Mouse (Mus musculus): ENCODE data around the gene Nkg7. TPM values are rescaled to one million over a fixed set of nuclear protein-coding genes. Genes with fewer than 3 reads are reported as not detected.

The Nkg7 gene
- polyA plus RNA-seq, 1 experiment from 2014 or later, result not detected

- H3K4me1 ChIP-seq (ENCODE audit: control insufficient read depth, insufficient read depth, low read length), result no peaks in the 10 kb centered on the region
- H3K4me2 ChIP-seq (ENCODE audit: low read depth, low read length), result no peak overlapping the region
- H3K9me3 ChIP-seq (ENCODE audit: control insufficient read depth, low read length), result no peaks in the 10 kb centered on the region
- no peak overlapping the region for H3K4me3 ChIP-seq (ENCODE audit: low read depth, low read length)
- no peaks in the 10 kb centered on the region for H3K27me3 ChIP-seq (ENCODE audit: control insufficient read depth, insufficient read depth, low read length)
- peaks cover 17% of the 10 kb centered on the region for H3K36me3 ChIP-seq (ENCODE audit: control insufficient read depth, insufficient read depth, low read length)
- no peak for ATAC-seq (ENCODE audit: low read depth)
- H3K9ac ChIP-seq (replicated peaks; ENCODE audit: low read depth, low read length), result no peak overlapping the region
- WGBS, result 94% methylated on average over 6 of the region's 6 CpGs
- H3K27ac ChIP-seq (ENCODE audit: low read depth, low read length), result no peak overlapping the region
Observed at GRCm38 (mm10) chr7:43454371-43454770, 17.5 kb downstream of the Nkg7 start.

- 0 out of 2 replicates have a peak, but pooled peaks cover 3% of the 10 kb centered on the region for H3K4me1 ChIP-seq (ENCODE audit: control insufficient read depth, insufficient read depth, low read length)
- H3K27ac ChIP-seq (ENCODE audit: low read depth, low read length), result no peak within 1 kb of the TSS
- H3K4me3 ChIP-seq (ENCODE audit: low read depth, low read length), result no peak within 1 kb of the TSS
- H3K4me2 ChIP-seq (ENCODE audit: low read depth, low read length), result no peak within 1 kb of the TSS
- H3K9ac ChIP-seq (replicated peaks; ENCODE audit: low read depth, low read length), result no peak within 1 kb of the TSS
- no peak for ATAC-seq (ENCODE audit: low read depth)
- WGBS, result 73% methylated on average over 4 of the region's 4 CpGs
- peaks cover 4% of the 10 kb centered on the region; the same call in 1 of the 2 replicates for H3K27me3 ChIP-seq (ENCODE audit: control insufficient read depth, insufficient read depth, low read length)
- H3K9me3 ChIP-seq (ENCODE audit: control insufficient read depth, low read length), result no peaks in the 10 kb centered on the region
- H3K36me3 ChIP-seq (ENCODE audit: control insufficient read depth, insufficient read depth, low read length), result no peaks in the 10 kb centered on the region
Observed at GRCm38 (mm10) chr7:43462851-43463250, 26.0 kb downstream of the Nkg7 start, which contains the start of gene Vsig10l. Gene Vsig10l (plus strand): TSS chr7:43463151.

- Histone ChIP-seq H3K4me2 (ENCODE audit: low read depth, low read length) (no peak overlapping the region), H3K4me1 (ENCODE audit: control insufficient read depth, insufficient read depth, low read length) (0 out of 2 replicates have a peak, but pooled peaks cover 3% of the 10 kb centered on the region), H3K27me3 (ENCODE audit: control insufficient read depth, insufficient read depth, low read length) (peaks cover 4% of the 10 kb centered on the region; the same call in 1 of the 2 replicates), H3K4me3 (ENCODE audit: low read depth, low read length) (no peak overlapping the region), H3K9ac (replicated peaks; ENCODE audit: low read depth, low read length) (no peak overlapping the region), H3K27ac (ENCODE audit: low read depth, low read length) (no peak overlapping the region), H3K36me3 (ENCODE audit: control insufficient read depth, insufficient read depth, low read length) (no peaks in the 10 kb centered on the region), H3K9me3 (ENCODE audit: control insufficient read depth, low read length) (no peaks in the 10 kb centered on the region)
- 87% methylated on average over 7 of the region's 7 CpGs for WGBS
- ATAC-seq (ENCODE audit: low read depth), result no peak
Observed at GRCm38 (mm10) chr7:43463976-43464375, 27.1 kb downstream of the Nkg7 start.

GRCm38 (mm10) chr7:43464864-43465343 is 28.0 kb downstream of the Nkg7 start:
- Histone ChIP-seq H3K4me2 (ENCODE audit: low read depth, low read length) (peak overlapping the region; percentile 75), H3K36me3 (ENCODE audit: control insufficient read depth, insufficient read depth, low read length) (no peaks in the 10 kb centered on the region), H3K9me3 (ENCODE audit: control insufficient read depth, low read length) (no peaks in the 10 kb centered on the region), H3K4me1 (ENCODE audit: control insufficient read depth, insufficient read depth, low read length) (0 out of 2 replicates have a peak, but pooled peaks cover 3% of the 10 kb centered on the region), H3K9ac (replicated peaks; ENCODE audit: low read depth, low read length) (peak overlapping the region; percentile 62), H3K27ac (ENCODE audit: low read depth, low read length) (0 out of 2 replicates have a peak overlapping the region, but pooled peaks have one; percentile 22), H3K4me3 (ENCODE audit: low read depth, low read length) (peak overlapping the region; percentile 37), H3K27me3 (ENCODE audit: control insufficient read depth, insufficient read depth, low read length) (peaks cover 4% of the 10 kb centered on the region; the same call in 1 of the 2 replicates)
- WGBS, result 8% methylated on average over 35 of the region's 35 CpGs
- peak; percentile 73 for ATAC-seq (ENCODE audit: low read depth)

- Histone ChIP-seq H3K4me2 (ENCODE audit: low read depth, low read length) (peak overlapping the region; percentile 75), H3K27ac (ENCODE audit: low read depth, low read length) (peak overlapping the region; percentile 22; the same call in 1 of the 2 replicates), H3K4me3 (ENCODE audit: low read depth, low read length) (peak overlapping the region; percentile 37), H3K36me3 (ENCODE audit: control insufficient read depth, insufficient read depth, low read length) (no peaks in the 10 kb centered on the region), H3K9ac (replicated peaks; ENCODE audit: low read depth, low read length) (peak overlapping the region; percentile 62), H3K4me1 (ENCODE audit: control insufficient read depth, insufficient read depth, low read length) (0 out of 2 replicates have a peak, but pooled peaks cover 3% of the 10 kb centered on the region), H3K27me3 (ENCODE audit: control insufficient read depth, insufficient read depth, low read length) (peaks cover 4% of the 10 kb centered on the region; the same call in 1 of the 2 replicates), H3K9me3 (ENCODE audit: control insufficient read depth, low read length) (no peaks in the 10 kb centered on the region)
- 1% methylated on average over 33 of the region's 33 CpGs for WGBS
- ATAC-seq (ENCODE audit: low read depth), result peak; percentile 80
Observed at GRCm38 (mm10) chr7:43465344-43466098, 28.6 kb downstream of the Nkg7 start.

GRCm38 (mm10) chr7:43466099-43466694 is 29.3 kb downstream of the Nkg7 start:
- H3K9ac ChIP-seq (replicated peaks; ENCODE audit: low read depth, low read length), result peak overlapping the region; percentile 47
- H3K4me3 ChIP-seq (ENCODE audit: low read depth, low read length), result peak overlapping the region; percentile 37
- no peak overlapping the region for H3K27ac ChIP-seq (ENCODE audit: low read depth, low read length)
- peaks cover 4% of the 10 kb centered on the region; the same call in 1 of the 2 replicates for H3K27me3 ChIP-seq (ENCODE audit: control insufficient read depth, insufficient read depth, low read length)
- no peaks in the 10 kb centered on the region for H3K9me3 ChIP-seq (ENCODE audit: control insufficient read depth, low read length)
- no peaks in the 10 kb centered on the region for H3K36me3 ChIP-seq (ENCODE audit: control insufficient read depth, insufficient read depth, low read length)
- peak; percentile 74 for ATAC-seq (ENCODE audit: low read depth)
- 1% methylated on average over 33 of the region's 33 CpGs for WGBS
- 0 out of 2 replicates have a peak, but pooled peaks cover 3% of the 10 kb centered on the region for H3K4me1 ChIP-seq (ENCODE audit: control insufficient read depth, insufficient read depth, low read length)
- peak overlapping the region; percentile 75 for H3K4me2 ChIP-seq (ENCODE audit: low read depth, low read length)

- H3K36me3 ChIP-seq (ENCODE audit: control insufficient read depth, insufficient read depth, low read length), result peaks cover 6% of the 10 kb centered on the region; the same call in 1 of the 2 replicates
- H3K9me3 ChIP-seq (ENCODE audit: control insufficient read depth, low read length), result no peaks in the 10 kb centered on the region
- H3K4me1 ChIP-seq (ENCODE audit: control insufficient read depth, insufficient read depth, low read length), result 0 out of 2 replicates have a peak, but pooled peaks cover 3% of the 10 kb centered on the region
- 40% methylated on average over 8 of the region's 8 CpGs for WGBS
- no peak overlapping the region for H3K27ac ChIP-seq (ENCODE audit: low read depth, low read length)
- no peak overlapping the region for H3K9ac ChIP-seq (replicated peaks; ENCODE audit: low read depth, low read length)
- no peaks in the 10 kb centered on the region for H3K27me3 ChIP-seq (ENCODE audit: control insufficient read depth, insufficient read depth, low read length)
- no peak overlapping the region for H3K4me3 ChIP-seq (ENCODE audit: low read depth, low read length)
- ATAC-seq (ENCODE audit: low read depth), result no peak
- H3K4me2 ChIP-seq (ENCODE audit: low read depth, low read length), result no peak overlapping the region
Observed at GRCm38 (mm10) chr7:43470373-43470772, 33.5 kb downstream of the Nkg7 start.

GRCm38 (mm10) chr7:43475706-43476105 is 38.8 kb downstream of the Nkg7 start:
- WGBS, result 10% methylated on average over 23 of the region's 23 CpGs
- Histone ChIP-seq H3K4me1 (ENCODE audit: control insufficient read depth, insufficient read depth, low read length) (no peaks in the 10 kb centered on the region), H3K27ac (ENCODE audit: low read depth, low read length) (no peak overlapping the region), H3K9me3 (ENCODE audit: control insufficient read depth, low read length) (no peaks in the 10 kb centered on the region), H3K36me3 (ENCODE audit: control insufficient read depth, insufficient read depth, low read length) (peaks cover 6% of the 10 kb centered on the region), H3K4me2 (ENCODE audit: low read depth, low read length) (no peak overlapping the region), H3K27me3 (ENCODE audit: control insufficient read depth, insufficient read depth, low read length) (peaks cover 27% of the 10 kb centered on the region), H3K9ac (replicated peaks; ENCODE audit: low read depth, low read length) (no peak overlapping the region), H3K4me3 (ENCODE audit: low read depth, low read length) (no peak overlapping the region)
- ATAC-seq (ENCODE audit: low read depth), result peak; percentile 6; the same call in 1 of the 2 replicates
